Mouse (Mus musculus) limb, embryonic 11.5 days (tissue): ENCODE data around the gene Psmd7. TPM values are rescaled to one million over a fixed set of nuclear protein-coding genes. Genes with fewer than 3 reads are reported as not detected.

Experiments used
- ATAC-seq: fragments of 200-750 bp; cut with Nextera tagmentation; 2 replicates; pipeline ENCODE4 v1.8.0; 2017; ENCODE audit warnings: low read depth; ENCODE audit not compliant: insufficient number of reproducible peaks, low FRiP score, low TSS enrichment
- DNase-seq: peaks from one replicate; pipeline ENCODE4 v3.0.0-alpha.2; 2015; ENCODE audit warnings: low spot score
- H3K27ac ChIP-seq: fragments of 300-500 bp; sonication (generic); replicated peaks from 2 replicates; pipeline ENCODE4 v1.5.1; 2014; ENCODE audit warnings: low read depth, mild to moderate bottlenecking, low read length
- H3K27me3 ChIP-seq: fragments of 300-500 bp; sonication (generic); 2 replicates; pipeline ENCODE4 v1.6.1; 2014; ENCODE audit warnings: mild to moderate bottlenecking, low read length, mixed read lengths; ENCODE audit not compliant: control insufficient read depth, insufficient read depth
- H3K36me3 ChIP-seq: fragments of 300-500 bp; sonication (generic); 2 replicates; pipeline ENCODE4 v1.6.1; 2014; ENCODE audit warnings: mild to moderate bottlenecking, low read length, moderate library complexity, mixed read lengths; ENCODE audit not compliant: control insufficient read depth, insufficient read depth
- H3K4me1 ChIP-seq: fragments of 300-500 bp; sonication (generic); 2 replicates; pipeline ENCODE4 v1.6.1; 2014; ENCODE audit warnings: low read length, mixed read lengths; ENCODE audit not compliant: control insufficient read depth, insufficient read depth
- H3K4me2 ChIP-seq: fragments of 300-500 bp; sonication (generic); 2 replicates; pipeline ENCODE4 v1.6.1; 2014; ENCODE audit warnings: low read depth, mild to moderate bottlenecking, moderate library complexity; ENCODE audit not compliant: severe bottlenecking
- H3K4me3 ChIP-seq: fragments of 300-500 bp; sonication (generic); 2 replicates; pipeline ENCODE4 v1.5.1; 2014; ENCODE audit warnings: low read depth, low read length
- H3K9ac ChIP-seq: fragments of 300-500 bp; sonication (generic); 2 replicates; pipeline ENCODE4 v1.6.1; 2014; ENCODE audit warnings: mild to moderate bottlenecking, low read length
- H3K9me3 ChIP-seq: fragments of 300-500 bp; sonication (generic); 2 replicates; pipeline ENCODE4 v1.6.1; 2016; ENCODE audit warnings: low read length; ENCODE audit not compliant: control insufficient read depth
- WGBS: fragments of 180-500 bp; shearing (Covaris S2); extraction: QIAGEN DNeasy Blood & Tissue Kit; methylation state at CpG from one replicate; pipeline ENCODE4 v1.1.7; 2014; 5-methylcytosine and 5-hydroxymethylcytosine counted together
- polyA plus RNA-seq: library from polyadenylated mRNA; unstranded; fragments of >200 nt; fragmentation: Nextera tagmentation; extraction: Ambion mirVana; gene quantifications from 2 replicates; pipeline ENCODE4 v1.2.1, GENCODE M21; 2014

Gene Psmd7
- polyA plus RNA-seq, 1 experiment from 2014 or later: 415 TPM

DNA sequence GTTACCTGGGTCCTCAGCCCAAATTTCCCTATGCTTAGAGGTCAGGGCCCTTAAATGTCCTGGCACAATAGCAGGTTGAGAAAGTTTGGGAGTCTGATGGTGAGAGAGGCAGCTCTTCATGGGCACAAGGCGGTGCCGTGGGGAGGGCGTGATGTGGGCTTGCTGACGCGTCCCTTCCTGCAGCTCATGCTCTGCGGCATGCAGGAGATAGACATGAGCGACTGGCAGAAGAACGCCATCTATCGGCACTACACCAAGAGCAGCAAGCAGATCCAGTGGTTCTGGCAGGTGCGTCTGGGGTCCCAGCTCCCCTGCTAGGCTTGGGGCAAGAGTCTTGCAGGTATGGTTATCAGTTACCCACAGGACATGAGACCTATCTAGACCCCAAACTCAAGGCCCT, 33.0 kb downstream of the Psmd7 start:
- no peaks in the 10 kb centered on the region for H3K9me3 ChIP-seq
- H3K36me3 ChIP-seq: peaks cover 4% of the 10 kb centered on the region; the same call in 1 of the 2 replicates
- 88% methylated on average over 10 of the region's 10 CpGs for WGBS
- no peak overlapping the region for H3K4me3 ChIP-seq
- H3K4me1 ChIP-seq: no peaks in the 10 kb centered on the region
- no peak overlapping the region for H3K27ac ChIP-seq
- no peak overlapping the region for H3K9ac ChIP-seq
- DNase-seq (no peak), ATAC-seq (no peak)
- H3K4me2 ChIP-seq: no peak overlapping the region
- H3K27me3 ChIP-seq: no peaks in the 10 kb centered on the region

DNA sequence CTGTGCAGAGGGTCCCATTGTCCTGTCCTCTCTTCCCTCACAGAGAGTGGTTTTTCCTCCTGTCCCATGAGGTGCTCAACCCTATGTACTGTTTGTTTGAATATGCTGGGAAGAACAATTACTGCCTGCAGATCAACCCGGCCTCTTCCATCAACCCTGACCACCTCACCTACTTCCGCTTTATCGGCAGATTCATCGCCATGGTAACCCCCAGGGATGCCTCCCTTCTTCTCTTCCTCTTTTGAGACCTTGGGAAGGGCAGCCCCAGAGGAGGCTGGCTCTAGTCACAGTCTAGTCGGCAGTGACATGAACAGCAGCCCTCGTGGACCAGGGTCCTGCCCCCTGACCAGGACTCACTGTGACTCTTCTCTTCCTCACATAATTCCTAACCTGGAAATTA, 36.0 kb downstream of the Psmd7 start:
- peaks cover 10% of the 10 kb centered on the region; the same call in 1 of the 2 replicates for H3K36me3 ChIP-seq
- no peak overlapping the region for H3K9ac ChIP-seq
- no peak overlapping the region; the same call in 1 of the 2 replicates for H3K4me2 ChIP-seq
- peak overlapping the region; percentile 11; the same call in 1 of the 2 replicates for H3K27ac ChIP-seq
- ATAC-seq (no peak), DNase-seq (no peak)
- WGBS: 83% methylated on average over 6 of the region's 6 CpGs
- H3K27me3 ChIP-seq: no peaks in the 10 kb centered on the region
- no peaks in the 10 kb centered on the region for H3K4me1 ChIP-seq
- H3K9me3 ChIP-seq: no peaks in the 10 kb centered on the region
- no peak overlapping the region for H3K4me3 ChIP-seq

DNA sequence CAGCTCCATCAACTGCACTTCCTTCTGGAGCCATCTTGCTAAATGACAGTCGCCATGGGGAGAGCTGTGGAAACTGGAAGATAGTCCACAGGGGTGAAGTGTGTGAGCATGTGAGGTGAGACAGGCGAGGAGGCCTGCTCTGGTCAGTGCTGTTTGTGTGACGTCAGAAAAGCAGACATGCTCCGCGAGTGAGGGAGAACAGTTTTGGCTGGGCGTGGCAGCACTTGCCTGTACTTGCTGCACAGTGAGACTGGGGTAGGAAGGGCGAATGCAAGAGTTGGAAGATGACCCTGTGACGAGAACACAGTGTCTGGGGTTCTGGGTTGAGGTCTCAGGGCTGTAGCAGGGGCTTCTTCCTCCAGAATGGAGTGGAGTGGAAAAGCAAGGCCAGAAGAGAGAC, 41.4 kb downstream of the Psmd7 start:
- no peak for DNase-seq
- Histone ChIP-seq H3K27ac (peak overlapping the region; percentile 80), H3K9ac (peak overlapping the region; percentile 75), H3K4me1 (peaks cover 2% of the 10 kb centered on the region; the same call in 1 of the 2 replicates), H3K36me3 (peaks cover 5% of the 10 kb centered on the region; the same call in 1 of the 2 replicates), H3K9me3 (no peaks in the 10 kb centered on the region), H3K27me3 (no peaks in the 10 kb centered on the region), H3K4me2 (peak overlapping the region; percentile 38), H3K4me3 (peak overlapping the region; percentile 34)
- ATAC-seq: no peak
- 81% methylated on average over 8 of the region's 8 CpGs for WGBS

DNA sequence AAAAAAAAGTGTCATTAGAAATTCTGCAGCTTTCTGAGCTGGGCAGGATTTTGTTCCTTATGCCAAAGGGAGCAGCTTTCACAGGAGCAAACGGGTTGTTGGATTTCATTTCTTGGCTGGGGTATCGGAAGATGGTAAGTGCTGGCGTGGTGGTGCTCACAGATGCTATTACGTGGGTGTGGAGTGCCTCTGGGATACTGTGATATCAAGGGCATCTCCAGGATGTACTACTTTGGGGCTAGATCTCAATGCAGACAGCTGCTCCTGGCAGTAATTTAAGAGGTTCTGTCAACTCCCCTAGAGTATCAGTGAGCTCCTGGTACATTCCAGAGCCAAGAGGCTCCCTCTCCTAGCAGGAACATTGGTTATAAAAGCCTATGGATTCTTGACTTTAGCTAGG, 42.1 kb downstream of the Psmd7 start:
- peak overlapping the region; percentile 38 for H3K4me2 ChIP-seq
- H3K4me3 ChIP-seq: peak overlapping the region; percentile 34
- H3K4me1 ChIP-seq: peaks cover 2% of the 10 kb centered on the region; the same call in 1 of the 2 replicates
- 92% methylated on average over 4 of the region's 4 CpGs for WGBS
- no peaks in the 10 kb centered on the region for H3K27me3 ChIP-seq
- H3K9me3 ChIP-seq: no peaks in the 10 kb centered on the region
- DNase-seq (no peak), ATAC-seq (no peak)
- peak overlapping the region; percentile 80 for H3K27ac ChIP-seq
- peak overlapping the region; percentile 75 for H3K9ac ChIP-seq
- peaks cover 5% of the 10 kb centered on the region; the same call in 1 of the 2 replicates for H3K36me3 ChIP-seq

DNA sequence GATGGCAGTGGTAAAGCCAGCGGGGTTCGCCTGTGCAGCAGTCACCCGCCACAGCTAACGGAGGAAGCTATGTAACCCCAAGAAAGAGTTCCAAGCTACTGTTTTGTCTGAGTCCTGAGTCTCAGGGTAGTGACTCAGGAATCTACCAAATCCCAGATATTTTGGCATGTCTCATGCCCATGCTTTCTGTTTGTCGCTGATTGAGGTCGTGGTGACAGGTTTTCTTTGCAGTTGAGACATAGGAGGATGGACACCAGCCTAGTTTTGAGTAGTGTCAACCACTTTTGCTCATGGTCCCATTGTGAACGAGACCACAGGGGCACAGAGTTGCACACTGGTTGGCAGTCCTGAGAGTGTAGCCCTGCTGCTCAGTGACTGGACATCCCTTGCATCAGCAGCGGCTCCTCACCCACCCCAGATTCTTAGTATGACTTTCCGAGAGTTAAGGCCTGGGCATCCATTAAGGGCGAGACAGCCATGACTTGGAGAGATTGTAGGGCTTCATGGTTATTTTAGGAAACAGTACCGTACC, 42.6 kb downstream of the Psmd7 start:
- H3K4me3 ChIP-seq: peak overlapping the region; percentile 34
- peaks cover 2% of the 10 kb centered on the region; the same call in 1 of the 2 replicates for H3K4me1 ChIP-seq
- ATAC-seq (no peak), DNase-seq (no peak)
- peak overlapping the region; percentile 75 for H3K9ac ChIP-seq
- H3K4me2 ChIP-seq: peak overlapping the region; percentile 38
- peak overlapping the region; percentile 80 for H3K27ac ChIP-seq
- WGBS: 93% methylated on average over 11 of the region's 11 CpGs
- H3K36me3 ChIP-seq: peaks cover 5% of the 10 kb centered on the region; the same call in 1 of the 2 replicates
- no peaks in the 10 kb centered on the region for H3K27me3 ChIP-seq
- H3K9me3 ChIP-seq: no peaks in the 10 kb centered on the region

DNA sequence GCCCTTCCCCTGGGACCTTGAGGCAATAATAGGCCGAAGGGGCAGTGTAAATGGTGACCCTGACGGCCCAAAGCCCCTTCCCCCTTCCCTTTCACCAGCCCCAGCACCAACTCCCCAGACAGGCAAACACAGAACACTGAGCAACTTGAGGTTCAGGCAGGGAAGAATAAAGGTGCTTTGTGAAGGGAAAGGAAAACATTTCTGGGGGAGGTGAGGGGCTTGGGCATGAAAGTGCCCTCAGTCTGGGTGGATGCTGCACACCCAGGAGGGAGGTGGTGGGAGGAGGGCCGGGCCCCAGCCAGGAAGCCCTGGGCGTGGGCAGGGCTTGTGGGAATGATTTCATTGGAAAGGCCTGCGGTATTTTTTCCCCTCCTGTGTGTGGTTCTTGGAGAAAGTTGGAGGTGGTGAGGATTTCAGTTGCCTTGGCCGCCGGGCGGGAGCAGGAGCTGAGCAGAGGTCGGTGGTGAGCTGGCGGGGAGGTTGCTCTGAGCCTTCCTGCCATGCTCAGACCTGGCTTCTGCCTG, 43.6 kb downstream of the Psmd7 start:
- Histone ChIP-seq H3K4me3 (peak overlapping the region; percentile 34), H3K27ac (peak overlapping the region; percentile 80), H3K9me3 (no peaks in the 10 kb centered on the region), H3K27me3 (no peaks in the 10 kb centered on the region), H3K4me1 (peaks cover 2% of the 10 kb centered on the region; the same call in 1 of the 2 replicates), H3K36me3 (peaks cover 2% of the 10 kb centered on the region; the same call in 1 of the 2 replicates), H3K9ac (peak overlapping the region; percentile 75), H3K4me2 (no peak overlapping the region)
- peak; percentile 66 for DNase-seq
- 63% methylated on average over 10 of the region's 10 CpGs for WGBS
- peak; percentile 88 for ATAC-seq

DNA sequence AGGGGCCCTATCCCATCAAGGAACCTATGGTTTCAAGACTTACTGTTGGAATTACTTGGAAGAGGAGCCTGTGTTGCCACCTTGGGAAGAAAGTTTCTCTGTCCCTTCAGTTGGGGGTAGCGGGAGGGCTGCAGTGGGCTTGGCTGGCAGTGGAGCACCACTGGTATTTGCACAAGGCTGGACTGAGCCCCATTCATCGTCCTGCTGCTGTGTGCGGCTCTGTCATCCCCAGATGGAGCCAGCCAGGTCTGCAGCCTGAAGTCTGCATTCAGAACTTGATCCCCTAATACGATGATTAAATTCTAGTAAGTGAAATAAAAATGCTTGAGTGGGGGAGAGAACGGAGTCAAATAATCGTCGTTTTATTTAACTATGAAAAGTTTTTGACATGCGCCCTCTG, 44.1 kb downstream of the Psmd7 start:
- Histone ChIP-seq H3K4me2 (no peak overlapping the region; the same call in 1 of the 2 replicates), H3K4me1 (peaks cover 2% of the 10 kb centered on the region; the same call in 1 of the 2 replicates), H3K9ac (no peak overlapping the region), H3K36me3 (no peaks in the 10 kb centered on the region; the same call in 1 of the 2 replicates), H3K27me3 (no peaks in the 10 kb centered on the region), H3K4me3 (no peak overlapping the region), H3K27ac (peak overlapping the region; percentile 80), H3K9me3 (no peaks in the 10 kb centered on the region)
- WGBS: 83% methylated on average over 8 of the region's 8 CpGs
- ATAC-seq: peak; percentile 58
- DNase-seq: no peak

DNA sequence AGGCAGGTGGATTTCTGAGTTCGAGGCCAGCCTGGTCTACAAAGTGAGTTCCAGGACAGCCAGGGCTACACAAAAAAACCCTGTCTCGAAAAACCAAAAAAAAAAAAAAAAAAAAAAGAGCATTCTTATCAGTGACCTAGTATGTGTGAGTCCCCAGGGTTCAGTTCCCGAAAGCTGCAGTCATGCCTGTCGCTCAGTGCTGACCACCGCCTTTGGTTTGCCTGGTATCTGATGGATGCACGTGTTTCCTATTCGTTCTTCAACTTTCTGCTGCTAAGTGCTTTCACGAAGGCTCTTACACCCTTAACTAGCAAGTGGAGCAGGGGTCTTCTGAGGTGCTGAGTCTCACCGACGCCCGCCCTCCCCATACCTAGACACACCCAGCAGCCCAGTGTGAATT, 44.5 kb downstream of the Psmd7 start:
- Histone ChIP-seq H3K36me3 (no peaks in the 10 kb centered on the region; the same call in 1 of the 2 replicates), H3K4me3 (no peak overlapping the region), H3K4me2 (no peak overlapping the region; the same call in 1 of the 2 replicates), H3K9ac (no peak overlapping the region), H3K4me1 (peaks cover 2% of the 10 kb centered on the region; the same call in 1 of the 2 replicates), H3K27ac (peak overlapping the region; percentile 80), H3K9me3 (no peaks in the 10 kb centered on the region), H3K27me3 (no peaks in the 10 kb centered on the region)
- no peak for ATAC-seq
- WGBS: 93% methylated on average over 10 of the region's 11 CpGs
- no peak for DNase-seq
